Mouse (Mus musculus) neural tube, embryonic 11.5 days (tissue): ENCODE measurements around the gene Ndufb8. TPM values are rescaled to one million over a fixed set of nuclear protein-coding genes. Genes with fewer than 3 reads are reported as not detected.

ENCODE experiments used
- ATAC-seq: fragments of 200-750 bp; cut with Nextera tagmentation; 2 replicates; pipeline ENCODE4 v1.8.0; 2017; ENCODE audit warnings: moderate number of reproducible peaks, mild to moderate bottlenecking, moderate TSS enrichment, moderate library complexity; ENCODE audit not compliant: insufficient read depth, low FRiP score, low TSS enrichment
- DNase-seq: peaks from one replicate; pipeline ENCODE4 v3.0.0-alpha.2; 2015; ENCODE audit warnings: low spot score
- H3K27ac ChIP-seq: fragments of 300-500 bp; sonication (generic); 2 replicates; pipeline ENCODE4 v1.5.1; 2014; ENCODE audit warnings: low read depth, mild to moderate bottlenecking, low read length
- H3K27me3 ChIP-seq: fragments of 300-500 bp; sonication (generic); 2 replicates; pipeline ENCODE4 v1.6.1; 2014; ENCODE audit warnings: mild to moderate bottlenecking, low read length, mixed read lengths; ENCODE audit not compliant: control insufficient read depth, insufficient read depth
- H3K36me3 ChIP-seq: fragments of 300-500 bp; sonication (generic); 2 replicates; pipeline ENCODE4 v1.6.1; 2014; ENCODE audit warnings: mild to moderate bottlenecking, low read length, moderate library complexity, mixed read lengths; ENCODE audit not compliant: control insufficient read depth, insufficient read depth
- H3K4me1 ChIP-seq: fragments of 300-500 bp; sonication (generic); 2 replicates; pipeline ENCODE4 v1.6.1; 2014; ENCODE audit warnings: low read length, mixed read lengths; ENCODE audit not compliant: control insufficient read depth, insufficient read depth
- H3K4me2 ChIP-seq: fragments of 300-500 bp; sonication (generic); 2 replicates; pipeline ENCODE4 v1.6.1; 2014; ENCODE audit warnings: low read depth, mild to moderate bottlenecking, moderate library complexity
- H3K4me3 ChIP-seq: fragments of 300-500 bp; sonication (generic); 2 replicates; pipeline ENCODE4 v1.5.1; 2014; ENCODE audit warnings: low read depth, low read length
- H3K9ac ChIP-seq: fragments of 300-500 bp; sonication (generic); 2 replicates; pipeline ENCODE4 v1.6.1; 2014; ENCODE audit warnings: mild to moderate bottlenecking, low read length
- H3K9me3 ChIP-seq: fragments of 300-500 bp; sonication (generic); 2 replicates; pipeline ENCODE4 v1.6.1; 2016; ENCODE audit warnings: low read length; ENCODE audit not compliant: control insufficient read depth
- WGBS: fragments of 180-500 bp; shearing (Covaris S2); extraction: QIAGEN DNeasy Blood & Tissue Kit; methylation state at CpG from one replicate; pipeline ENCODE4 v1.1.7; 2014; 5-methylcytosine and 5-hydroxymethylcytosine counted together
- polyA plus RNA-seq: library from polyadenylated mRNA; unstranded; fragments of >200 nt; fragmentation: Nextera tagmentation; extraction: Ambion mirVana; gene quantifications from 2 replicates; pipeline ENCODE4 v1.2.1, GENCODE M21; 2014

Ndufb8 gene
- polyA plus RNA-seq, 1 experiment from 2014 or later: 556 TPM

DNA sequence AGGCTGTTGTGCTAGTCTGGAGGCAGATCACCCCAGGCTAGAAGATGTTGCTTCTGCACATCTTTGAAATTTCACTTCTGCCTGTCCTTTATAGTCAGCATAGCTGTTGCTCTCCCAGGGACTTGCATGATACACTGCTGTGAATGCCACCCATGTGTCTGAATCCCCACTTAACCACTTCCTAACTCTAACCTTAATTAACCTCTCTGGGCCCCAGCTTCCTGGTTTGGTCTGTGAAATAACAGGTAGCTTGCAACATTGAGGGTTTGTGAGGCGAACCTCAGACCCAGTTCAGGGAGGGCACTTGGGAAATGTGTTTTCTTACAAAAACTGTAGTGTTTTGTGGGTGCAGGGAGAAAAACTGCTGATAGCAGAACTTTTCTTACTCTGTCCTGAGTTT, 22.8 kb upstream of the Ndufb8 start:
- Histone ChIP-seq H3K4me1 (no peaks in the 10 kb centered on the region), H3K4me3 (no peak overlapping the region), H3K4me2 (no peak overlapping the region), H3K36me3 (peaks cover 8% of the 10 kb centered on the region), H3K27me3 (no peaks in the 10 kb centered on the region), H3K9ac (no peak overlapping the region), H3K27ac (no peak overlapping the region), H3K9me3 (no peaks in the 10 kb centered on the region)
- no peak for ATAC-seq
- DNase-seq: no peak
- 86% methylated on average over 1 of the region's 1 CpGs for WGBS

GRCm38 (mm10) chr19:44576275-44576674, 21.0 kb upstream of the Ndufb8 start:
- no peak overlapping the region for H3K4me2 ChIP-seq
- no peaks in the 10 kb centered on the region for H3K4me1 ChIP-seq
- H3K27me3 ChIP-seq: no peaks in the 10 kb centered on the region
- no peak overlapping the region for H3K9ac ChIP-seq
- no peaks in the 10 kb centered on the region for H3K9me3 ChIP-seq
- no peak for ATAC-seq
- H3K27ac ChIP-seq: no peak overlapping the region
- peaks cover 18% of the 10 kb centered on the region for H3K36me3 ChIP-seq
- 85% methylated on average over 7 of the region's 7 CpGs for WGBS
- H3K4me3 ChIP-seq: no peak overlapping the region
- DNase-seq: no peak

DNA sequence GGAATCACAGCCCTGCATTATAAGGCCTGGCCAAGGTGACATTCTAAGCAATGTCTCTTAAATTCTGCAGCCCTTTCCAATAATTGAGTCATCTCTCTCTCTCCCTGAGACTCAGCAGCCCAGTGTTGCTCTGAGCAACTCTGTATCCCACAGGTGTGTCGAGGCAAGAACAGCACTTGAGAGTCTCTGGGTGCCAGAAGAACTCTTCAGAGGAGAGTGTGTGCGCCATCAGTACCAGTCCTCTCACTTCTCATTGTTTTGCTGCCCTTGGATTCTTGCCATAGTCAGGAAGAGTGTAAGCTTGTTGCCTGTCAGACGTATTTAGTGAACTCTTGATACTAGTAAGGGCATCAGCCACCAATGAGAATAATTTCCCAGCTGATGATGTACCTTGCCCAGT, 12.5 kb upstream of the Ndufb8 start:
- no peak overlapping the region for H3K9ac ChIP-seq
- H3K4me1 ChIP-seq: peaks cover 9% of the 10 kb centered on the region; the same call in 1 of the 2 replicates
- 92% methylated on average over 3 of the region's 3 CpGs for WGBS
- DNase-seq: no peak
- H3K27me3 ChIP-seq: no peaks in the 10 kb centered on the region
- ATAC-seq: no peak
- no peaks in the 10 kb centered on the region for H3K9me3 ChIP-seq
- peaks cover 24% of the 10 kb centered on the region for H3K36me3 ChIP-seq
- no peak overlapping the region for H3K4me3 ChIP-seq
- no peak overlapping the region for H3K4me2 ChIP-seq
- no peak overlapping the region for H3K27ac ChIP-seq

GRCm38 (mm10) chr19:44564006-44564405, 8.8 kb upstream of the Ndufb8 start:
- Histone ChIP-seq H3K9ac (no peak overlapping the region), H3K4me1 (peaks cover 9% of the 10 kb centered on the region; the same call in 1 of the 2 replicates), H3K27ac (no peak overlapping the region), H3K27me3 (no peaks in the 10 kb centered on the region), H3K9me3 (no peaks in the 10 kb centered on the region), H3K36me3 (peaks cover 8% of the 10 kb centered on the region), H3K4me2 (no peak overlapping the region), H3K4me3 (no peak overlapping the region)
- 96% methylated on average over 14 of the region's 14 CpGs for WGBS
- DNase-seq: no peak
- ATAC-seq: no peak

GRCm38 (mm10) chr19:44562652-44563206, 7.5 kb upstream of the Ndufb8 start, which contains the start of gene Hif1an:
Hif1an (plus strand) TSS chr19:44562850.
- Histone ChIP-seq H3K27ac (peak within 1 kb of the TSS; percentile 40; the same call in 1 of the 2 replicates), H3K9me3 (no peaks in the 10 kb centered on the region), H3K27me3 (no peaks in the 10 kb centered on the region), H3K4me1 (peaks cover 9% of the 10 kb centered on the region; the same call in 1 of the 2 replicates), H3K9ac (peak within 1 kb of the TSS; percentile 68), H3K4me2 (peak within 1 kb of the TSS; percentile 74), H3K4me3 (peak within 1 kb of the TSS; percentile 72), H3K36me3 (peaks cover 8% of the 10 kb centered on the region)
- under 1% methylated on average over 33 of the region's 33 CpGs for WGBS
- ATAC-seq: peak; percentile 93
- peak; percentile 94 for DNase-seq

GRCm38 (mm10) chr19:44554490-44554860, 765 bp downstream of the Ndufb8 start:
- H3K9me3 ChIP-seq: no peaks in the 10 kb centered on the region
- no peaks in the 10 kb centered on the region for H3K27me3 ChIP-seq
- ATAC-seq (no peak), DNase-seq (no peak)
- 5% methylated on average over 8 of the region's 8 CpGs for WGBS
- H3K4me3 ChIP-seq: peak overlapping the region; percentile 87
- peaks cover 11% of the 10 kb centered on the region; the same call in 1 of the 2 replicates for H3K36me3 ChIP-seq
- H3K9ac ChIP-seq: peak overlapping the region; percentile 89
- H3K4me1 ChIP-seq: peaks cover 4% of the 10 kb centered on the region; the same call in 1 of the 2 replicates
- H3K4me2 ChIP-seq: peak overlapping the region; percentile 80
- H3K27ac ChIP-seq: no peak overlapping the region

GRCm38 (mm10) chr19:44553286-44553685, 2.0 kb downstream of the Ndufb8 start:
- Histone ChIP-seq H3K36me3 (peaks cover 14% of the 10 kb centered on the region; the same call in 1 of the 2 replicates), H3K27ac (no peak overlapping the region), H3K9ac (no peak overlapping the region), H3K9me3 (no peaks in the 10 kb centered on the region), H3K4me2 (no peak overlapping the region), H3K4me3 (no peak overlapping the region), H3K4me1 (peaks cover 4% of the 10 kb centered on the region; the same call in 1 of the 2 replicates), H3K27me3 (no peaks in the 10 kb centered on the region)
- WGBS: 95% methylated on average over 4 of the region's 4 CpGs
- no peak for ATAC-seq
- DNase-seq: no peak

GRCm38 (mm10) chr19:44552731-44553130, 2.5 kb downstream of the Ndufb8 start, which contains the start of gene Gm20538:
Gm20538 (minus strand) TSS chr19:44552831.
- H3K4me3 ChIP-seq: no peak within 1 kb of the TSS
- no peaks in the 10 kb centered on the region for H3K9me3 ChIP-seq
- DNase-seq: no peak
- WGBS: 96% methylated on average over 4 of the region's 4 CpGs
- no peak within 1 kb of the TSS for H3K4me2 ChIP-seq
- H3K9ac ChIP-seq: no peak within 1 kb of the TSS
- peaks cover 4% of the 10 kb centered on the region; the same call in 1 of the 2 replicates for H3K4me1 ChIP-seq
- no peak within 1 kb of the TSS for H3K27ac ChIP-seq
- H3K36me3 ChIP-seq: peaks cover 14% of the 10 kb centered on the region; the same call in 1 of the 2 replicates
- no peaks in the 10 kb centered on the region for H3K27me3 ChIP-seq
- ATAC-seq: no peak
